Mouse (Mus musculus): ENCODE measurements around the gene Ehd2.

DNA sequence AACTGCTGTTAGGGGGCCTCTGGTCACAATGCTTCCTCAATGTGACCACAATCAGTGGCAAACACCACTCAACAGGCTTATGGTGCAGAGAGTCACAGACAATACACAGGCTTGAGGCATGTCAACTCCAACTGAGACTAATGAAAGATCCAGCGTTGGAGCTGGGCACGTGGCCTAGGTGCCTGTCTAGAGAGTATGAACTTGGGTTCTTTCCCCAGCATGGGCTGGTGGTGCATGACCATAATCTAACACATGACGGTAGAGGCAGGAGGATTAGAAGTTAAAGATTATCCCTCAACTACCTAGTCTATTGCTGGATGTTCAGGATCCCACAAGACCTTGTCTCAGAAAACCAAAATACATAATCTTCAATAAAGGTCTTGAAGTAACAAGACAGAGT, 24.4 kb upstream of the Ehd2 start:
- TF ChIP-seq POLR2A (IDR thresholded peaks at IDR 0.05; ENCODE audit: borderline replicate concordance, low read depth, low read length) (no peak), CTCF (IDR thresholded peaks at IDR 0.05; ENCODE audit: low read depth, low read length) (no peak)

Data from bone marrow macrophage, adult 2 months (primary cell).